Mouse (Mus musculus) forebrain, postnatal 0 days (tissue): ENCODE measurements at regions not wholly inside any gene's neighbourhood (a gene's known extent, or its start where the extent isn't known, plus 50 kb on each side); places are given as distances from the start of the nearest gene placed in this dataset.

Experiments
- ATAC-seq: fragments of 200-750 bp; cut with Nextera tagmentation; 2 replicates; pipeline ENCODE4 v1.8.0; 2017; ENCODE audit warnings: mild to moderate bottlenecking, moderate library complexity
- DNase-seq: peaks from one replicate; pipeline ENCODE4 v3.0.0-alpha.2; 2015
- H3K27ac ChIP-seq: fragments of 300-500 bp; sonication (generic); 2 replicates; pipeline ENCODE4 v1.5.1; 2014; ENCODE audit warnings: low read depth, mild to moderate bottlenecking, antibody characterized with exemption, low read length, moderate library complexity, mixed read lengths
- H3K27me3 ChIP-seq: fragments of 300-500 bp; sonication (generic); 2 replicates; pipeline ENCODE4 v1.6.1; 2014; ENCODE audit warnings: mild to moderate bottlenecking, low read length, mixed read lengths; ENCODE audit not compliant: insufficient read depth
- H3K36me3 ChIP-seq: fragments of 300-500 bp; sonication (generic); 2 replicates; pipeline ENCODE4 v1.6.1; 2014; ENCODE audit warnings: mild to moderate bottlenecking, moderate library complexity; ENCODE audit not compliant: insufficient read depth
- H3K4me1 ChIP-seq: fragments of 300-500 bp; sonication (generic); 2 replicates; pipeline ENCODE4 v1.6.1; 2014; ENCODE audit warnings: antibody characterized with exemption; ENCODE audit not compliant: insufficient read depth
- H3K4me2 ChIP-seq: fragments of 300-500 bp; sonication (generic); 2 replicates; pipeline ENCODE4 v1.6.1; 2014; ENCODE audit warnings: low read depth, mild to moderate bottlenecking, moderate library complexity
- H3K4me3 ChIP-seq: fragments of 300-500 bp; sonication (generic); 2 replicates; pipeline ENCODE4 v1.5.1; 2014; ENCODE audit warnings: low read depth, low read length, mixed read lengths
- H3K9ac ChIP-seq: fragments of 300-500 bp; sonication (generic); 2 replicates; pipeline ENCODE4 v1.6.1; 2014; ENCODE audit warnings: mild to moderate bottlenecking
- H3K9me3 ChIP-seq: fragments of 300-500 bp; sonication (generic); 2 replicates; pipeline ENCODE4 v1.6.1; 2016; ENCODE audit warnings: low read length
- CTCF ChIP-seq: sonication (generic); IDR thresholded peaks from 2 replicates; pipeline ENCODE4 v1.5.1; 2016; ENCODE audit warnings: antibody characterized with exemption, control low read depth, low read depth
- WGBS: fragments of 180-500 bp; shearing (Covaris S2); extraction: QIAGEN DNeasy Blood & Tissue Kit; methylation state at CpG from one replicate; pipeline ENCODE4 v1.1.7; 2014; 5-methylcytosine and 5-hydroxymethylcytosine counted together

DNA sequence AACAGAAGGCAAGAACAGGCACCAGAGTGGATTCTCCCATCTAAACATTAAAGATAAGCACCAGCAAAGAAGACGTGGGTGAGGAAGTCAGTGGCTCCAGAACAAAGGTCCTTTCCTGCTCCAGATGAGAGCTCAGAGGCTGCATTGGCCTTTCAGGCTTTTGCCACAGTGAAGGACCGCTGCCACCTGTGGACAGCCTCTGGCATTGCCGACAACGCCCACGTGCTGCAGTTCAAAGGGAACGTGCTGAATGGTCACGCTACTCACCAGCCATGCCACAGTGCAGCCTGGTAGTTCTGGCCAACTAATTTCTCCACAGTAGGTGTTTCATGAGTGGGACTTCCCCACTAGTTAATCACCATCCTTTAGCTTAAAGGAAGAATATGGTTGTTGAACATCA lies 365.1 kb downstream of the Dmrt2 start:
- Histone ChIP-seq H3K4me1 (no peaks in the 10 kb centered on the region), H3K9ac (no peak overlapping the region), H3K36me3 (no peaks in the 10 kb centered on the region), H3K9me3 (no peaks in the 10 kb centered on the region), H3K27me3 (no peaks in the 10 kb centered on the region), H3K4me2 (no peak overlapping the region), H3K27ac (no peak overlapping the region), H3K4me3 (no peak overlapping the region)
- TF ChIP-seq CTCF, result peak; percentile 47
- ATAC-seq (no peak), DNase-seq (no peak)
- WGBS, result 11% methylated on average over 7 of the region's 7 CpGs

DNA sequence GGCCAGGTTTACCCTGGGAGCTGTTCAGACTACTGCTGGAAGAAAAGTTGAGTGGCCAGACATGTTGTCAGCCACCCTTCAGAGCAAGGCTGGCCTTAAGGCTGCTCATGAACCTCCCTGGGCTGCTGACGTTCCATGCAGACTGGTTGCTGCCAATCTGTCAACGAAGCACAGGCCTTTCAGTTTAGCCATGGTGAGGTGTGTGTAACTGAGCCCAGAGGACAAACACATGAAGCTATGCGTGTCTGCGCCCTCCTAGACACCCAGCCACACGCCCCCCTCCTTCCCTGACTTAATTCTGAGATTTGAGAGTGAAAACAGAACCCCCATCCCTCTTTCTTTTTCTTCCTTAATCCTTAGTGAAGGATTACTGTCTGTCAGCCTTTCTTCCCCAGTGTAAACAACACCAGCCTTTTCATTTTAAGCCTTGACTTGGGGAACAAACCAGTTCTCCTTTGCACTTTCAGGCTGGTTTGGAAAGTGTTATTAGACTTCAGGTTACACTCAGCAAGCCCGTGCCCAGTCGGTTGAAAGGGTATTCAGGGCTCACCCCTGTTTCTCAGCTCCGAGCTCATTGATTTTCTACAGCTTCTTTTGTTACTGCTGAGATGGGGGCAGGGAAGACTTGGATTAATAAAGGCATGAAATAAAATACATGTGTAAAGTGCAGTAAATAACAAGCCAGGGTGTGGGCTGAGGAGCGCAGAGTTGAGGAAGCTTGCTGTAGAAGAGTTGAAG lies 379.4 kb downstream of the Dmrt2 start:
- no peak for DNase-seq
- Histone ChIP-seq H3K9ac (no peak overlapping the region), H3K4me3 (no peak overlapping the region), H3K4me2 (no peak overlapping the region), H3K9me3 (no peaks in the 10 kb centered on the region), H3K27me3 (no peaks in the 10 kb centered on the region), H3K27ac (no peak overlapping the region), H3K36me3 (no peaks in the 10 kb centered on the region), H3K4me1 (no peaks in the 10 kb centered on the region)
- no peak for ATAC-seq
- WGBS, result 16% methylated on average over 9 of the region's 9 CpGs
- TF ChIP-seq CTCF, result no peak

DNA sequence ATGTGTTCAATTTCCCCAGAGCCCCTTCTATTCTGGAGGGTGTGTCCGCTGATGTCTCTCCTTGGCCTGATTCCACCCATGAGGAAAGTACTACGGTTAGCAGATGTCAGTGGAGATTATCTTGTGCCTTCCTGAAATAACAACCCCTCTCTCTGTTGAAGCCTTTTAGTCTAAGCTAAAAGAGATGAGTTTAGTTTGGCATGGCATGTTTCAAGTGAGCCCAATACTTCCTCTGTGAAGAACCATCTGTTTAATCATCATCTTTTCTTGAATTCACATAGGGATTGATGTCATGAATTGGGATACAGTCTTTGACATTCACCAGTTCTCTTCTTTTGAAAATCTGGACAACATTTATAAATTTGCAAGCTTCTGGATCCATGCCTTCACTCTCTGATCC lies 387.5 kb downstream of the Dmrt2 start:
- ATAC-seq, result peak; percentile 63
- Histone ChIP-seq H3K9ac (no peak overlapping the region), H3K36me3 (no peaks in the 10 kb centered on the region), H3K4me1 (no peaks in the 10 kb centered on the region), H3K4me2 (no peak overlapping the region), H3K27me3 (no peaks in the 10 kb centered on the region), H3K4me3 (no peak overlapping the region), H3K9me3 (no peaks in the 10 kb centered on the region), H3K27ac (no peak overlapping the region)
- WGBS, result 70% methylated on average over 2 of the region's 2 CpGs
- no peak for TF ChIP-seq CTCF
- DNase-seq, result peak; percentile 42

DNA sequence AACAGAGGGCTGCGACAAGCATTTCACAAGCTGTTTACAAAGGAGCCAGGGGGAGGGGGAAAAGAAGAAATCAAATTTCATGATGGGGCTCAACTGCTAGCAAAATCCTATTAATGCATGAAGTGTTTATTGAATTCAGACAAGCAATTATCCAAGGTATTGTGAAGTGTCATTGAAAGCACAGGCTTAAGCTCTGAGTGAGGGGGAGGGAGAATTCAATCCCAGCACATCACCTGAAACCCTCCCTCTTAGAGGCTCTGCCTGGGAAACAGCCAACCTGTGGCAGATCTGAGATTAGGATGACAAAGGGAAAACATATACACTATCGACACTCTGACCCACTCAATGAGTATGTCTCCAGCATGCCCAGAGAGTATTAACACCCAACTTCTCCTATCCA lies 396.3 kb downstream of the Dmrt2 start:
- Histone ChIP-seq H3K27ac (no peak overlapping the region), H3K9me3 (no peaks in the 10 kb centered on the region), H3K9ac (no peak overlapping the region), H3K36me3 (no peaks in the 10 kb centered on the region), H3K27me3 (no peaks in the 10 kb centered on the region), H3K4me1 (no peaks in the 10 kb centered on the region), H3K4me2 (no peak overlapping the region), H3K4me3 (no peak overlapping the region)
- TF ChIP-seq CTCF, result no peak
- ATAC-seq, result peak; percentile 36; the same call in 1 of the 2 replicates
- WGBS, result 37% methylated on average over 2 of the region's 2 CpGs
- DNase-seq, result no peak

- Histone ChIP-seq H3K9ac (no peak overlapping the region), H3K27me3 (no peaks in the 10 kb centered on the region), H3K27ac (no peak overlapping the region), H3K4me3 (no peak overlapping the region), H3K9me3 (no peaks in the 10 kb centered on the region), H3K4me1 (no peaks in the 10 kb centered on the region), H3K4me2 (no peak overlapping the region), H3K36me3 (no peaks in the 10 kb centered on the region)
- WGBS, result 85% methylated on average over 3 of the region's 3 CpGs
- DNase-seq, result no peak
- no peak for ATAC-seq
- TF ChIP-seq CTCF, result no peak
These were observed 397.7 kb downstream of the Dmrt2 start for GRCm38 (mm10) chr19:26069908-26070307.

DNA sequence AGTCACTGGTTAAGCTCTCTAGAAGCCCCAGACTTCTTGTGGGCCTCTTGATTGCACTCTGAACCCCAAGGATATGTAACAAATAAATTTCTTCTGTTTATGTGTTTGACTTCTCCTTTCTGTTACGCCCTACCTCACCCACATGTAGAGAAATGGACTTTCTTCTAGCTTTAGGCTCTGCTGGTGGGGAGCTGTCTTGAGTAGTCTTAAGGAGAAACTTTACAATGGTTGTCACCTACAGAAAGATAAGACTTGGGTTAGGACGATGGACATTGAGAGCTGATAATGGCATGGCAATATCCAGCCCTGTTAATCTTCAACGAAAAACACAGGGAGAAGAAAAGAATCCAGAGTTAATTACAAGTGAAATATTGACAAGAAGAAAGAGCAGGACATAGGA lies 416.1 kb downstream of the Dmrt2 start:
- TF ChIP-seq CTCF, result no peak
- Histone ChIP-seq H3K4me3 (no peak overlapping the region), H3K27ac (no peak overlapping the region), H3K36me3 (no peaks in the 10 kb centered on the region), H3K9me3 (no peaks in the 10 kb centered on the region), H3K4me2 (no peak overlapping the region), H3K27me3 (no peaks in the 10 kb centered on the region), H3K9ac (no peak overlapping the region), H3K4me1 (no peaks in the 10 kb centered on the region)
- 87% methylated on average over 3 of the region's 3 CpGs for WGBS
- ATAC-seq, result no peak
- no peak for DNase-seq

- no peaks in the 10 kb centered on the region for H3K9me3 ChIP-seq
- DNase-seq, result no peak
- no peak overlapping the region for H3K4me2 ChIP-seq
These were observed 419.2 kb downstream of the Dmrt2 start for GRCm38 (mm10) chr19:26091386-26091785.

More at GRCm38 (mm10) chr19:26091386-26091785, 419.2 kb downstream of the Dmrt2 start:
- no peak overlapping the region for H3K9ac ChIP-seq
- no peaks in the 10 kb centered on the region for H3K36me3 ChIP-seq
- no peak for ATAC-seq
- no peaks in the 10 kb centered on the region for H3K4me1 ChIP-seq
- H3K27ac ChIP-seq, result no peak overlapping the region
- no peak for TF ChIP-seq CTCF
- no peaks in the 10 kb centered on the region for H3K27me3 ChIP-seq
- H3K4me3 ChIP-seq, result no peak overlapping the region
- WGBS, result 87% methylated on average over 8 of the region's 8 CpGs
